Mouse (Mus musculus) layer of hippocampus, postnatal 25 days (tissue): ENCODE measurements around the gene Ubtd2. TPM values are rescaled to one million over a fixed set of nuclear protein-coding genes. Genes with fewer than 3 reads are reported as not detected.

Experiments used
- DNase-seq, 2 experiments: peaks; one replicate each; pipeline ENCODE4 v3.0.0; 2022; ENCODE audit warnings: mixed read lengths in 2 of 2, low spot score in 1 of 2; ENCODE audit errors: extremely low spot score in 1 of 2
- total RNA-seq, 2 experiments: library from RNA; stranded (reverse); gene quantifications; 2 replicates each; pipeline ENCODE4 v1.2.3; 2021

The Ubtd2 gene
- total RNA-seq, 2 experiments from 2014 or later, result 38.2 to 41.4 TPM

DNA sequence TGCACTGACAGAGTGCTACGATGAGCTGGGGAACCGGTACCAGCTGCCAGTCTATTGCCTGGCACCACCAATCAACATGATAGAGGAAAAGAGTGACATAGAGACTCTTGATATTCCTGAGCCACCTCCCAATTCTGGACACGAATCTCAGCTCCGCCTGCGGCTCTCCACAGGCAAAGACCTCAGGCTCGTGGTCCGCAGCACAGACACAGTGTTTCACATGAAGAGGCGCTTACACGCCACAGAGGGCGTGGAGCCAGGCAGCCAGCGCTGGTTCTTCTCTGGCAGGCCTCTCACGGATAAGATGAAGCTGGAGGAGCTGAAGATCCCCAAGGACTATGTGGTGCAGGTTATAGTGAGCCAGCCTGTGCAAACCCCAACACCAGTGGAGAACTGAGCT, 60.9 kb downstream of the Ubtd2 start:
- no peak for DNase-seq

- DNase-seq, result no peak
Observed at GRCm38 (mm10) chr11:32516916-32517712, 61.9 kb downstream of the Ubtd2 start.

DNA sequence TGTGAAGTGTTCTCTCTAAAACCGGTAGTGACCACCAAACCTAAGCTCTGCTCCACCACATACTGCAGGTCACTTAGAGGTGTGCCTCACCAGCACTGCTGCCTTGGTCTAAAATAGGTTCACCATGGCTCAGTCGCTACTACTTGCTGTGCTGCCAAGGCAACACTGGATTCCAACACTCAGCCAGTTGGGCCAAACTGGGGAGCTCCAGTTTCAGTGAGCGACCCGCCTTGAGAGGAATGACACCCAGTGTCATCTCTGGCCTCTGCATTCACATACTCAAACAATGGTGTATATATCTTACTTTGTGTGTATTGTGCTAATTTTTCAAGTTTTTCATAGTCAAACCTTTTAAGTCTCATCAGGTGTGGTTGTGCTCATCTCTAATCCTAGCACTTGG, 63.6 kb downstream of the Ubtd2 start:
- DNase-seq, result no peak

- DNase-seq, result no peak
Observed at GRCm38 (mm10) chr11:32519354-32519753, 64.2 kb downstream of the Ubtd2 start.

- no peak for DNase-seq
Observed at GRCm38 (mm10) chr11:32521246-32521645, 66.1 kb downstream of the Ubtd2 start.

- DNase-seq, result no peak
Observed at GRCm38 (mm10) chr11:32524122-32524920, 69.2 kb downstream of the Ubtd2 start.

GRCm38 (mm10) chr11:32527006-32527405, 71.8 kb downstream of the Ubtd2 start:
- DNase-seq, result no peak

GRCm38 (mm10) chr11:32530151-32530550, 75.0 kb downstream of the Ubtd2 start:
- DNase-seq, result no peak

DNA sequence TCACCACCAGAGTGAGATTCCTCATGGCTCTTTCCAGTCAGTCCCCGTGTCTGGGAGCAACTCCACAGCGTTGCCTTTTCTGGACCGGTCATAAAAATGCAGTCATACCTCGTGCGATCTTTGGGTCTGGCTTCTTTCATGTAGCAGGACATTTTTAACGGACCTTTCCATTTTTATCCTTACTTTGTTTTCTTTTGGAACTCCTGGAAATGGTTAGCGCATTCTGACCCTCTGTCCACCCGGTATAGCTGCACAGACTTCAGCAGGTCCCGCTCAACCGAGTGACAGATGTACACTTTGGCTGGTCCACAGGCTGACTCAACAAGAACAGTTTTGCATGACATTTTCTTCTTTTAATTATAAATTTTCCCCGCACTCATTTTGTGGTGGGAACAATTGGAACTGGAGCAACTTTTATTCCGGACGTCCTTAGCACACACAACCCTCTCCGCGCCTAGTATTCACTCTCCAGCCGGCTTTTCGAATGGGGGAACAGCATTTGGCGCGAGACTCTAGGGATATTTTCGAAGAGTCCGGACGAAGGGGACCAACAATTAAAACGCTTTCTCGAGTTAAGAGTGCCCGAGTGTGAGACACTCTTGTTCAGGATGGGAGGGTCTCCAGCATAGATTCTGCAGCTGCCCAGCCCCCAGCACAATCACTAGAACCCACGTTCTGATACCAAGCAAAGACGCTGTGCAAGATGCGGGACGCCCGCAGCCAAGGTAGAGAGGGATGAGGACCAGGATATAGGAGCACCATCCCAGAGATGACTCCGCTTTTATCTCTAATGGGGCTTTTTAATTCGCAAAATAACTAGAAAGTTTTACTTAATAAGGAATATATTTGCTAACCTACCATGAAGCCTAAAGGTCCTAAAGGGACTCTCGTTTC, 76.9 kb downstream of the Ubtd2 start, which contains the start of gene Efcab9:
Gene Efcab9, minus strand, starts transcription at position 211 of the 894 bp plus-strand sequence.
- no peak for DNase-seq

DNA sequence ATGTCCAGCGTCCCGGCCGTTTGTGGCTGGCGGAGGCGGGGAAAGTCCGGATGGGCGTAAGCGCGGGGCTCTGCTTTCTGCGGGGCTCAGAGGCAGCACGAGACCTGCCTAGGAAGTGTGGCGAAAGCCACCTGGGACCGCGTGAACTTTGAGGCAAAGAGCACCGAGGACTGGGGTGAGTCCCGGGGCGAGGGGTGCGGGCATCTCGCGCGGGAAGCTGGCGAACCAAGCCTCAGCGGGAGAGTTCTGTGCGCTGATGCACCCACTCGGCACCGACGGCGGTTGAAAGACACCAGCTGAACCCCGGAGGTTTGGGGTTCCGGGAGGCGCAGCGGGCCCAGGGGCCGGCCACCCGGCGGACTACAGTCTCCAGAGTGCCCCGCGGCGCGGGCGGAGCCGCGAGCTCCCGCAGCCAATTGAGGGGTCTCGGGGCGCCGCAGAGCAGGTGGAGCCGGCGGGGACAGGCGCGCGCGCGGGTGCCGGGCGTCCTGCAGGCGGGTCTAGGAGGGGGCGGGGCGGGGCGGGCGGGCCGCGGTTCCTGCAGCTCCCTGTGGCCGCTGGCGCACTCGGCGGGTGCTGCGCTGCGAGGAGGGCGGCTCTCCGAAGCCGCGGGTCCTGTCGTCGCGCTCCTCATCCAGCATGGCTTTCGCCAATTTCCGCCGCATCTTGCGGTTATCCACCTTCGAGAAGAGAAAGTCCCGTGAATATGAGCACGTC, 77.8 kb downstream of the Ubtd2 start, which contains the start of gene Stk10:
Gene Stk10, plus strand, starts transcription at position 541 of the 717 bp plus-strand sequence.
- DNase-seq, result peak; percentile 79 to 87

DNA sequence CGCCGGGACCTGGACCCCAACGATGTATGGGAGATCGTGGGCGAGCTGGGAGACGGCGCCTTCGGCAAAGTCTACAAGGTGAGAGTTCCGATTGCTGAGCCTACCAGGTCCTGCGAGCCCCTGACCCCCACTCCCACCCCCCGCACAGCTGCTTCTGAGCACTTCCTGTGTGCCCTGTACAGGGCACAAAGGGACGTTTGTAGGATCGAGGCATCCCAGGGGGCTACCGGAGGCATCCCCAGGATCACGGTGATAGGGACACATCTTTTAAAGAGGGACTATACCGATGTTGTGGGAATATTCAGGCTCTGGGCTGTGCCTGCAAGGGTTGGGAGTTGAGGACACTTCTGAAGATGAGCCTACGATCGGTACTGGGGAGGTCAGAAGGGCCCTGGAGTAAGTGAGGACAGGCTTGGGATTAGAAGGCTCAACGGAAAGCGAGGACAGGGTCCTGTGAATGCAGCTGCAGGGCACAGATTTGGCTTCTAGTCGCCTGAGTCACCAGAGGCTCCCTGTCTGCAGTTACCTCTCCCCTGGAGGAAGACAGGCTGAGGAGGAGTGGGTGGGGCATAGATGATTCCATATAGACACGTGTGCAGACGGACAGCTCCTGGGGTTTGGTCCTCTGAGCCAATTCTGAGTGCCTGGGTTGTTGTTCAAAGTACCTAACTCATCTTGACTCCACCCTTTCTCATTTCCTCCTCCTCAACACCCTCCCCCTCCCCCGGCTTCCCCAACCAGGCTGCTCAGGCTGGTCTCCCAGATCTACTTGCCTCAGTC, 78.5 kb downstream of the Ubtd2 start:
- DNase-seq, result no peak

GRCm38 (mm10) chr11:32534453-32535075, 79.4 kb downstream of the Ubtd2 start:
- DNase-seq, result no peak

GRCm38 (mm10) chr11:32535646-32536045, 80.5 kb downstream of the Ubtd2 start:
- DNase-seq, result no peak

DNA sequence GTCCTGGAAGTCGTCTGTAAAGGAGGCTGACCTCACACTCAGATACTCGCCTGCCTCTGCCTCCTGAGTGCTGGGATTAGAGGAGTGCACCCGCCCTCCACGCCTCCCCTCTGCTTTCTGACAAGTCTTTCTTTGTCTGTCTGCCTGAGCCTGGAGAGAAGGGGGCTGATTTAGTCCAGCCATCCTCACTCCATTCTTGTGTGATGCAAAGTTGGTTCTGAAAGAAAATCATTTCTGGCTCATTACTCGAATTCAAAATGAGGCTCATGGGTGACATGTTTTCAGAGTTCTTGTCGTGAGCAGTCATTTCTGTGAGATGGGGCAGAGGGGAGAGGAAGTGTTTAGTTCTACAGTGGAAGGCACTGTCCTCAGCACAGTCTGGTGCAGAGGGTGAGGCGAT, 81.8 kb downstream of the Ubtd2 start:
- no peak for DNase-seq

DNA sequence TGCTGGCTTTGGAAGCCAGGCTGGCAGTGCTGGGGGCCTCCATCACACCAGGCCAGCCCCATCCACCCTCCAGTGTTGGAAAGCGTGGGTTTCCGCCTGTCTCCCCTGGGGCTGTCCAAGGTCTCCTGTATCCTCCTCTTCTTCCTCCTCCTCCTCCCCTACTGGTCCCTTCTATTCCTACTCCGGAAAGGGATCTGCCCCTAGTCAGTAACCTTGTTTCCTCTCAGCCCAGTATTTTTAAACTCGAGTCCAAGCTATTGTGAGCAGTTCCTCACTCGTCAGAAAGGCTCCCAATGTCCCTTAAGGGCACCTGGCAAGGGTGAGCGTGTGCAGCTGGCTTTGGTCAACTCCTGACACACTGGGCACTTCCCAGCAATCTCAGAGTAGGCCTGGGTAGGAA, 83.3 kb downstream of the Ubtd2 start:
- no peak for DNase-seq

DNA sequence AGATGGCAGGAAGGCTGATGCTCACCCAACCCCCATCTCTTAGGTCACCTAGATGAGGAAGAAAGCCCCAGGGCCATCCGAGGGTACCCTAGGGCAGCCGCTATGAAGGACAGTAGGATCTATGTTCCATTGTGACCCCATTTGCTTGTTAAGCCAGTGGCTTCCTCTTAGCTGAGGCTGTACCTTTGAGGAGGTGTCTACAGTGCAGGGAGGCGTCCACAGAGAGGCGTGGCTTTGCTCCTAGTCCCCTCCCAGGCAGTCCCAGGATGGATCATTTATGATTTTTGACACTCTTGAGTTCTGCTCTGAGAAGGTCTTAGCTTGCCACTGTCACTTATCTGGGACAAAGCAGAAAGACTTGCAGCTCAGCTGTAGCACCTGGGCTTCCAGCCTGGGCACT, 83.7 kb downstream of the Ubtd2 start:
- DNase-seq, result no peak

GRCm38 (mm10) chr11:32539717-32540116, 84.5 kb downstream of the Ubtd2 start:
- DNase-seq, result no peak

- no peak for DNase-seq
Observed at GRCm38 (mm10) chr11:32540463-32540862, 85.3 kb downstream of the Ubtd2 start.

GRCm38 (mm10) chr11:32542181-32542580, 87.0 kb downstream of the Ubtd2 start:
- DNase-seq, result no peak
